Mouse (Mus musculus): ENCODE data around the gene P3h3.

The P3h3 gene

DNA sequence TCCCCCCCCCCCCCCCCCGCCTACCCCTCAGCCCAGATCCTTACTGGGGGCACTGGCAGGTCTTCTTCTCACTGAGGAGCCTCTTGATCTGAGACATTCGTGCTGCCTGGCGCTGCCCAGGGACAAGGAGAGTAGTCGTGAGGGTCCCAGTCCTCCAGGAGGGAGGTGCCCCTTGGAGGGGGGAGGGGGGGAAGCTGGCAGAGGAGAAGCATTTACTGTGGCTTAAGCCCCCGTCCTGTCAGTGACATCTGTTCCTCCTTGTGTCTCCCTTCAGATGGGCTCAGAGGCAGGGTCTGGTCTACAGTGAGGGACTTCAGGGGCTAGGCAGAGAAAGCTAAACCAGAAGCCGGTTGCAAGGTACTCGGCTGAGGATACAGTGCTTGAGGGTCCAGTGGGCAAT is 9.0 kb upstream of the P3h3 start:
- DNase-seq (ENCODE audit: low read depth, low spot score) = no peak

DNA sequence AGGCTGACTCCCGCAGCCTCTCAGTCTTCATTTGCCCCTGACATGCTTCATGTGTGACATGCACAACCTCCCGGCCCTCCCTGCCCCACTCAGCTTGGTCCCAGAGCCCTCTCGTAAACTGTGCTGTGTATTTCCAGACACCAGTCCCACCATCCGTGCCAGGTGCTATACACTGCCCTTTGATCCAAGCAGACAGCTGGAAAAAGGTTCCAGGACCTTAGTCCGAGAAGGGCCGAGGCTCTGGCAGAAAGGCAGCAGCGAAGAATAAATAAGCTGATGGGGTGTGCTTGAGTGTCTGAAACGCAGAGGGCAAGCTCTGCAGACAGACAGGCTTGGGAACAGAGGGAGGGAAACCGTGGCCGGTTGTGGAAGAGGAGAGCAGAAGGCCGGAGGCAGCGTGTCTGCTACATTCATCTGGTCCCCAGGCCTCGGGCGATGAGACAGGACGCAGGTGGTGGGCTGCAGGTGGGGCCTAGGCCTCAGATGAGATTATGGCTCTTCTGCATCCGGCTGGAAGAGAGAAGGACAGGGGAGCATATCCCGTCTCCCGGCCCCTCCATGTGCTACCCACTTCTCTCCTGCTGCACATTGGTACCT is 8.3 kb upstream of the P3h3 start:
- DNase-seq (ENCODE audit: low read depth, low spot score) = no peak

DNA sequence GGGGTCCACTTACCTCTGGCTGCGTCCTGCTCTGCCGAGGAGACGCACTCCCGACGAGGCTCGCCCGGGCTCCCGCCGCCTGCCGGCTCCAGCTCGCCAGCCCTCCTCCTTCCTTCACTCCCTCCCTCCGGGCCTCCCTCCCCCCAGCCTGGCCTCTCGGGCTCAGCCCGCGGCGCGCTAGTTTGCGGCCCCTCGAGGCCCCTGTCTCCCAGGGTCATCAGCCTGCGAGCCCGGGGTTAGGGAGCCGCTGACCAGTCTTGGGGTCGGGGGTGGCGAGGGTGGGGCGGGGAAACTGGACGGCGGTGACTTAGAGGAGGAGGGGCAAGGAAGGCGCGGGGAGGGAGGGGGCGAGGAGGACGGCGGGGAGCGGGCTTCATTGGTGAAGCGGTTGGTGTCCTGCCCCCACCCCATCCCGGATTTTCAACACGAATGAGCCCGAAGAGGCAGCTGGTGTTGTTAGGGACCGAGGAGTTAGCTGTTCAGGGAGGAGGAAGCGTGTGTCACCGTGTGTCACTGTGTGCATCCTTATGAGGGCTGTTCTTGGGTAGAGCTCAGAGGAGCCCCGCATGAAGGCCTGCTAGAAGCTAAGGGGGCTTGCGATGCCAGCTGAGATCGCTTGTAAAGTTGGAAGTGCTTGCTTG is 6.2 kb upstream of the P3h3 start, which contains the start of gene Gpr162:
TSS of gene Gpr162 (minus strand) at position 326 of the 641 bp plus-strand sequence.
- peak; percentile 92 for DNase-seq (ENCODE audit: low read depth, low spot score)

DNA sequence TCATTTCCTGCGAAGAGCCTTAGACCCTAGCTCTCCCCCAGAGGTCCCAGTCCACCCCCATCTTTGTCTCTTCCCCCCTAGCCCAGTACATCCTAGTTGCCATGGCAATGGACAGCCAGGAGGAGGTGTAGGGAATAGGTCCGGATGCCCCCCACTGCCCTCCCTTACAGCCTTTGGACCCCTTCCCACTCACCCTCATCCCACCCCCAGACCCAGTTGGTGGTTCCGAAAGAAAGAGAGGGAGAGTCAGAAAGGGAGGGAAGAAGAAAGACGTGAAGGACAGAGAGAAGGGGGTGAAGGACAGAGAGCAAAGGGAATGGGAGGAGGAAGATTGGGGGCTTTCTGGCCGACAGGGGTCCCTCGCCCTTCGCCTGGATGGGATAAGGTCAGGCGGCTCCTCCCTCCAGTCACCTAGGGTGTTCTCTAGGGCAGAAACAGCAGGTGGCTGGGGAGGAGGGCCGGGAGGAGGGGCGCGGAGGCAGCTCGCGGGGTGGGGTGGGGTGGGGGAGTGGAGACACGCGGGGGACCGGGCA is 5.6 kb upstream of the P3h3 start:
- peak; percentile 59 for DNase-seq (ENCODE audit: low read depth, low spot score)

DNA sequence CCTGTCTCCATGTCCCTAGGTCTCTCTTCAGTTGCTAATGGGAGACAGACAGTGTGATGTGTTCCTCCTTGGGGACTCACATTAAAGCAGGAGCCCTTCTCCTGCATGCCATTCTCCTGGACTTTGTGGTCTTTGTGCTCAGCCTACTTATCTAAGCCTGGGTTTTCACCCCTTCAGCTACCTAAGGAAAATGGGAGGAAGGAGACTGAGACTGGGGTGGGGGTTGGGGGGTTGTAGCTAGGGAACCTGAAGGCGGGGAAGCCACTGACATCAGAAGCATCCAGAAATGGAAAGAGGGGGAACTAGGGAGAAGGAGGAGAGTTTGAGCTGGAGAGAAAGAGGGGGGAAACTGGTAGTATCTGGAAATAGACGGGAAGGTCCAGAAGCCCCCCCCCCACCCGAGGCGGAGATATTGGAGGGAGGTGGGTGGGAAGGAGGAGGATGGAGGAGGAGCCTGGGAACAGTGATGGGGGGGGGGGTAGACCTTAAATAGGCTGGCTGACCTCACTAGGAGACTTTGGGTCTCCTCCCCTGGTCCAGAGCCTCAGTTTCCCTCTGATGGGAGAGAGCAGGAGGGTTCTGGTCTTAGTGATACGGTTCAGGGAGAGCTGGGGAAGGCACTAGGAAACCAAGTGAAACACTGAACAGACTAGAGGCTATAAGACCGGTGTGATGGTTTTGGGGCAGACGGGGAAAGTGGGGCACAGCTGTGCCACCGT is 5.0 kb upstream of the P3h3 start:
- DNase-seq (ENCODE audit: low read depth, low spot score) = peak; percentile 81

DNA sequence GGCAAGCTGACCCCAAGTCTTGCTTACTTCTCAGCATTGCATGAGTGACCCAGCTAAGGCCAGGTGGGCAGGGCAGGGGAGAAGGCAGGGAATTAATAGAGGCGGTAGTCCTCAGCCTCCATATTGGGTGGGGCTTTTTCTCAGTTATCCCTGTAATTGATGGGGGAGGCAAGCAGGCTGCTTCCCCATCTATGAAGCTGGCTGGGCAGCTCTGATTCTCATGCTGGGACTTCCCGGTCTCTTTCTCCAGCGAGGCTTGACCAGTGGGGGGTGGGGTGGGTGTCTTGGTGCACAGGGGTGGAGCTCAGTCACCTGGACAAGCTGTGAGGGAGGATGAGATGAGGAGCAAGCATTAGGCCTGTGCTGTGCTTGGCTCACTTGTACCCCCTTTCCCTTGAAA is 4.2 kb upstream of the P3h3 start:
- no peak for DNase-seq (ENCODE audit: low read depth, low spot score)

DNA sequence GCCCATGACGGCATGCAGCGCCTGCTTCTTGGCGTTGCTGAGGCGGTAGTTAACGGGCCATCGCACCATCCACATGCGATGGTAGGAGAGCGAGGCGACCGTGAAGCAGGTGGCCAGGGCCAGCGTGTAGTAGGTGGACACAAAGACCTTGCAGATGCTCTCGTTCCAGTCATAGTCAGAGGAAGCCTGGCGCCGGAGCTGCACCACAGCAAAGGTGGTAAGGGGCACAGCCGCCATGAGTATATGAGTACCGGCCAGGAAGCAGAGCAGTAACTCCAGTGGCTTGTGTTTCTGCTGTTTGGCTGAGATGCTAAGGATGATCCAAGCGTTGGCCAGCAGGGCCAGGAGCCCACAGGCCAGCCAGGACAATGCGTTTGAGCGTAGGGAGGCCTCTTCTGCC is 3.7 kb upstream of the P3h3 start:
- DNase-seq (ENCODE audit: low read depth, low spot score) = no peak

DNA sequence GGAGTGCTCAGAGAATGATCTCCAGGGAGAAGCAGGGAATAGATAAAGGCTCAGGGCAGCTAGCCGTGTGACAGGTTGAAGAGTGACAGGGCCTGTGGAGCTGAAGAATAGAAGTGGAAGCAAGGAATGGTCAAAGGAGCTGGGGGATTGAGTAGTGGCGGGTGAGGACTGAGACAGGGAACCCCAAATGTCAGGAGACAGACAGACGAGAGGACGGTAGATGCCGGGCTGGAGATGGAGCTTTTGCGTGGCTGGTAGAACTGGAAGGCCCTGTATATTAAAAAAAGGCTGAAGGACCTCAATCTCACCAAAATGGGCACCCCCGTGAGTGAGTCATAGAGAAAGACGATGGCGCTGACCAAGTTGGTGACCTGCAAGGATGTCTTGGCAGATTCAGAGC is 3.0 kb upstream of the P3h3 start:
- DNase-seq (ENCODE audit: low read depth, low spot score) = no peak

DNA sequence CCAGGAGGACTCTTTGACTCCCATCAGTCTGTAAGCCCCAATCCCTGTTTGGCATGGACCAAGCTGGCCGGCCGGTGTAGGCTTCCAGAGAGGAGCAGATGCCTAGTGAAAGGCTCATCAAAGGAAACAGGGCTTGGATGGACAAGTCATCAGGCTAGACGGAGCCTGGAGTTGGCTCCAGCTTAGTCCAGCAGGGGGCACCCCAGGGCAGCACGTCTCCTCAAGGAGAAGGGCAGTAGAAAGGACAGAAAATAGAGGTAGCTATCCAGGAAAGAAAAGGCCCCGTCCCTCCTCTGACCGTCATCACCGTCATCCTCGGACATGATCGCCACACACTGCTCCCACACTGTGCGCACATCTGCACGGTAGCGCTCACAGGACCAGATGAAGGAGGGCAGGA is 2.2 kb upstream of the P3h3 start:
- peak; percentile 93 for DNase-seq (ENCODE audit: low read depth, low spot score)

DNA sequence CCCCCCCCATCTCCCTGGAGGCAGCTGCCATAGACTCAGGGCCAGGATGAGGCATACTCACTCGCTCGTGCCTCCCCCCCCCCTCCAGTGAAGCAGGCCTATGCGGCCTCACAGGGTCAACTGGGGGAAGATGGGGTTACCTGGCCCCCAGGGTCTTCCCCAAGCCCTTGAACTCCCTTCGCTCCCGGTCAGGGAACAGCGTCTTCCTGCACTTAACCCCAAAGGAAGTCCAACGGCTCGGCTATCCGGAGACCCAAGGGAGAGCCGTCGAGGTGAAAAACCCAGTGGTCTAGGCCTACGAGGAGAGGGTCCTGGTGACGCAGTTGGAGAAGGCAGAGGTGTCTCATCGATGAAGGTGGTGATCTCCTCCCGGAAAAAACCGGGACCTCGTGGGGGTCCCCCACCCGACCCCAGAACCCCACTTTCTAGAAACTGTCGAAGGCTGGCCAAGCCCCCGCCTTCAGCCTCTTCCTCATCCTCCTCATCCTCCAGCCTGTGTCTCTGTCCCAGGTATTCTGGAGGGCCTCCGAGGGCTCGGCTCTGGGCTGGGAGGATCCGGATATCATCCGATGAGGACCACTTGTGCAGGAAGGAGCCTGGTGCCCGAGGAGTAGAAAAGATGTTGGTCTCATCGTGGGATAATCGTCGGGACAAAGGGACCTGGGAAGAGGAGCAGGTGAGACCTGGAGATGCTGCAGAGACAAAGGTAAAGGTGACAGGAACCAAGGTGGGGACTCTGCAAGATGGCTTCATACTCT is 1.2 kb upstream of the P3h3 start:
- no peak for DNase-seq (ENCODE audit: low read depth, low spot score)

DNA sequence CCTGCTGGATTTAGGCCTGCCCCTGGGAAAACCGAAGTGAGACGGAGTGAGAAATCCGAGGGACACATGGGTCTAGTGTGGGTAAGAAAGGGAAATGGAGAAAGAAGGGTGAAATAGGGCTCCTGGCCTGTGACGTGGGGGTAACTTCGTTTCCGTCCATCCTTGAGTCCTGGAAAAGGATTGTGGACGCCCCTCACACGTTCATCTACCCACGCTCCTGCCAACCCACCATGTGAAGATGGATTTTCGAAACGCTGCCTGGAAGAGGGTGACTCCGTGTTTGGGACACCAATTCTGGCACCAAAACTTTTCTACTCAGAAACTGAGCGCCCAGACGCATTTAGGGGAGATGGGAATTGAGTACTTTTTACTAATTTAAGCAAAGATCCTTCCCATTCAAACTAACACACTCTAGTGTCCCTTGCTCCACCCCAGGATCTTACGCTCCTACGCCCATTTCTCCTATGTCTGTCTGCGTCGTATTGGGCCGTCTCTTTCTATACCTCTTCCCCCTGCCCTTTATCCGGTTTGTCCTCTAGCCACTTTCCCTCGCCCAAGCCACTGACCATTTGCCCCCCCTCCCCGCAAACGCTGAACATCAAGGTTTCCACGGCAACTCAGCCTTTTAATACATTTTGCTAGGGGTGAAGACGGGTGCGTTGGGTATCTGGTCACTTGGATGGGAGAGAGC is 433 bp upstream of the P3h3 start:
- DNase-seq (ENCODE audit: low read depth, low spot score) = no peak

DNA sequence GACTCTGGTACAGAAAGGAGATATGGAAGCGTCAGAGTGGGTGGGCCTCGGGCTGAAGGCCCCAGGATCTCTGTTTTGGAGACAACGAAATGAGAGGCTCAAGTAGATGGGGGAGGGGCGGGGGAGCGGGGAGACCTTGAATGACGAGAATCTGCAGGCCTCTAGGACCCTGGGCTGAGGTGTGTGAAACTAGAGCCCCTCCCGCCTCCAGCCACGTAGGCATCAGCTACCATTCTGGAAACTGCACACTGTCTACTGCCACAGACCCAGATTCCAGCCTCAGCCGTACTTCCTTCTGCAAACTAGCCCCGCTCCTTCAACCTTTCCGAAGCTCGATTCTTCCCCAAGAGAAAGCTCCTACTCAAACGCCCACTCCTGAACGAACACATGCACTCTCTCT is 1.2 kb downstream of the P3h3 start:
- peak; percentile 85 for DNase-seq (ENCODE audit: low read depth, low spot score)

DNA sequence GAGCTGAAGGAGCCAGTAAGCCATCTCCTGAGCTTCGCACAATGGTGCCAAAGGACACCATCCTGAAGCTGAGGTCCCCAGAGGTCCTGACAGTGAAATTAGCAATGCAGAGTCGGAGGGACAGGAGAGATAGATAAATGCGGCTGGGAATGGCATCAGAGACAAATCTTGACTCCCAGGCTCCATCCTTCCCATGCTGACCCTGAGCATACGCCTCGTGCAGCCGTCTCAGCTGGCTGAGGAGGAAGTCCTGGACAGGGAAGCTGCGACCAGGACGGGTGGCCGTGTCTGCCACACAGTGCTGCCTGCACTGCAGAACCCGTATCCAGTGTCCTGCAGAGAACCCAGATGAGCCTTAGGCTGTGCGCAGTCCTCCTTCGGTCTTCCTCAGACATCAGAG is 2.9 kb downstream of the P3h3 start:
- DNase-seq (ENCODE audit: low read depth, low spot score) = no peak

DNA sequence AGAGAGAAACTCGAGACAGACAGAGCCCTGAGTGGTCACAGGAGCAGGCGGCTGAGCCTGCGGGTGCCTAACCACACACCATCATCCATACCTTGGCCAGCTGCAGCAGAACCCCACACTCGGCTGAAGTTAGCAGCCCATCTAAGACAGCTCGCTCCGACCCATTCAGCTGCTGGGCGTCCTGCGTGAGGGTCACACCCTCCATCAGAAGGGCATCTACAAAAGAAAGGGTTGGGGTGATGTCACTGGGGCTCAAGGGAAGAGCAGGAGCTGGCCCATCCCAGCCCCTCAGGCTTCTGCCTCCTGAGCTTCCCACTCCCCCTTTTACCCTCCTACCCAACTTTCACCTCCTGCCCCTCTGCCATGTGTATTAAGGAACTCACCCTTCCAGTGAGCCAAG is 7.0 kb downstream of the P3h3 start:
- no peak for DNase-seq (ENCODE audit: low read depth, low spot score)

DNA sequence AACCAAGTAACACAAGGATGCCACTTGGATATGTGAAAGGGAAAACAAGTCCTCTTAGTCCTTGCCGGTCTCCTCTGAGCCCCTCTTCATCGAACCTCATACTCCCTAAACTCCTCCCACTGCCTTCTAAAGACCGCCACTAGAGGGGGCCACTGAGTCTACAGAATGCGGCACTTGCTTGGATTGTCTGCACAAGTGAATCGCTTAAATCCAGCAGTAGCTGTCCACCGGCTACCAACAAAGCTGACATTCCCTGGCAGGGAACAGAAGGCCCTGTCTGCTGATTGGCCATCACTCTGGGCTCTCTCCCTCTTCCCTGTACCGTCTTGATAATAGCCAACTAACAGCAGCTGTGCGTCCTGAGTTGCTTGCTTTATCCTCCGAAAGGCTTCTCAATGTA is 10.2 kb downstream of the P3h3 start:
- DNase-seq (ENCODE audit: low read depth, low spot score) = peak; percentile 96

DNA sequence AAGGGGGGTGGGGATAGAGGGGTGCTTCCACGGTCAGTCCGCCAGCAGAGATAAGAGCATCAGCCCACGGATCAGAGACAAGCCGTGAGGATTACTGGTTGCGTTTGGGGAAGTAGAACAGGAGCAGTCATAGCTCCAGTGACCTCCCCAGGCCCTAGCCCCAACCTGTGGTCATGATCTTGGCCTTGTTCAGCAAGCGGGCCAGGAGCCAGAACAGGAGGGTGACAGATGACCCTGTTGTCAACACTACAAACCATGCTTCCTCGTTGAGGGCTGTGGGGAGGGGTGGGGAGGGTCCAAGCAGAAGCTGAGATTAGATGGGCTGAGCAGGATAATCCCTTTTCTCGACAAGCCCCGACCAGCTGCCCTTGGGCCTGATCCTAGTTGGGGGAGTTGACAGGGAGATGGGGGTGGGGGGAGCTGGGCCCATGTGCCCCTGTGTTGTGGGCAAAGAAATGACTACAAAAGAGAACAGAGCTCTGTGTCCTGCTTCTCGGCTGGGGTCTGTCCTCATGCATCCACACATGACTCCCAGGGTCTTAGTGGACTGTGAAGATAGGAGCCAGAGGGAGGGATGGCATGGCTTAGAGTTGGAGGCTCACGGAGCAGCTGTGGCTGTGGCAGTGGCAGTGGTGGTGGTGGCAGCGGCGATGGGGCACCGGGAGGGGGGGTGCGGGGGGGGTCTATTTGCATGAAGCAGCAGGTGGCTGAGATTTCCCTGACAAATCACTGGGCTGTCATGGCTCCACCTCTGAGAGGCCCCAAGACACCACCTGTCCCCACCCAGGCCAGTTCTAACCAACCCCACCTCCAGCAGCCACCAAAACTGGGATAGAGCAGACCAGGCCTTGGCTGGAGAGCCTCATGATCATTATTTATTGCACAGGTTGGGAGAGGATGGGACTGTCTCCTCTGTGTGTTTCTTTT is 17.0 kb downstream of the P3h3 start, which contains the start of gene Gnb3:
TSS of gene Gnb3 (minus strand) at position 35 of the 927 bp plus-strand sequence.
- DNase-seq (ENCODE audit: low read depth, low spot score) = no peak

DNA sequence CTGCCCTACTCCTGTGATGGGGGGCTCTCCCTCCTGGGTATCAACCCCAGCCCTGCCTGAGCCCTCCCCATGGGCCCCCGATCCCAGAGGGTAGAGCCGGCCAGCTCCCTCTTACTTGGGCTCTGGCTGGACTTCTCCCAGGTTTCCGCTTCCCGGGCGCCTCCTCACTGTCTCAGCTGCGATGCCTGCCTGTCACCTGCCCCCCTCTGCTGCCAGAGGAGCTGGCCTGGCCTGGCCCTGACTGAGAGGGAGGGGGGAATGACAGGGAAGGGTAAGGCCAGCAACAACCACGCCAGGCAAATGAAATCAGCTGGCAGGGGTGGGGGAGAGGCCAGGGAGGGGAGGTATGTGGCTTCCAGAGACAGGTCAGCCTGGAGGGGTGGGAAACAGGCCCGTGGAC is 17.7 kb downstream of the P3h3 start:
- no peak for DNase-seq (ENCODE audit: low read depth, low spot score)

DNA sequence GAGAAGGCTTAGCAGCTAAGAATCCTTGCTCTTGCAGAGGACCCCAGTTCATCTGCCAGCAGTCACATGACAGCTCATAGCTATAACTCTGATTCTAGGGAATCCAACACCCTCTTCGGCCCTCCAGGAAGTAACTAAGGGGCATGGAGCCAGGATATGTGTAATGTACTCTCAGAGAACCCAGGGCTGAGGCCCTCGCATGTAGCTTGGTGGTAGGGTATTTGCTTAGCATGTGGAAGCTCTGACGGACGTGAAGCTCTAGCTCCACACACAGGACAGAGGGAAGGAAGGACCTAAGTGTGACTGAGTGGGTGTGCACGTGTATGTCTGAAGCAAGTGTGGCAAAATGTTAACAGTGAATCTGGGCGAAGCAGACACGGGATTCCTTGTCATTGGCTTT is 21.1 kb downstream of the P3h3 start:
- DNase-seq (ENCODE audit: low read depth, low spot score) = no peak

DNA sequence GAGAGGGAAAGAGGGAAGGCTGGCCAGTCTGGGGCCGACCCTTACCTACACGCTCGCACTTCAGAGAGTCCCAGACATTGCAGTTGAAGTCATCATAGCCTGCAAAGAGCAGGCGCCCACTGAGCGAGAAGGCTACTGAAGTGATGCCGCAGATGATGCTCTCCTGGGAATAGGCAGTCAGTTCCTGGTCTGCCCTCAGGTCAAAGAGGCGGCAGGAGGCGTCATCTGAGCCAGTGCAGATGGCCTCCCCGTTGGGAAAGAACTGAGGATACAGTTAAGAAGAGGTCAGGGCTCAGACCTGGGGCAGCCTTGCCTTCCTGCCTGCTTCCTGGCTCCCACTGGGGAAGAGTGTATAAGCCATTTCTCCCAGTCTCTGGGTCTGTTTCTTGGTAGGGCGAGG is 22.0 kb downstream of the P3h3 start:
- no peak for DNase-seq (ENCODE audit: low read depth, low spot score)

DNA sequence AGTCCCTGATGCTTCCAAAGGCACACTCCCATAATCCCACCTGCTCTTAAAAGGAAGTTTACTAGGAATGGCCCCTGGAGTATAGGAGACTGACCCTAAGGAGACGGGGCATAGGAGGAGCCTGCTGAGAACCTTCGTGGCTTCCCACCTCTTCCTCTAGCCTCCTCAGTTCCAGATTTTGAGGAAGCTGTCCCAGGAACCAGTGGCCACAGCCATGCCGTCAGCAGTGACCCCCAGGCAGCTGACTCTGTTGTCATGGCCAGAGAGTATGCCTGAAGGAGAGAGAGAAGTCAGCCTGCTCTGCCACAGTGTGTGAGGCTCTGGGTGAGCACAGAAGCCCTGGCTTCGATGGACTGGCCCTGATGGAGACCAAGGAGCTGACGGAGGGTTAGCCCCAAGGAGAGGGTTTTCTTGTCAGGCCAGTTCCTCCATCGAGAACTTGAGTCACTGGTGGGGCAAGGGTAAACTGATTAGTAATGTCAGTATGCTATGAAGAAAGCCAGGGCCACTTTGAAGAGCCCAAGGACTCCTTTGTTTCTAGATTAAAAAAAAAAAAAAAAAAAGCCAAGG is 23.0 kb downstream of the P3h3 start:
- no peak for DNase-seq (ENCODE audit: low read depth, low spot score)
